Mouse (Mus musculus): ENCODE results near the gene Tm6sf2. TPM values are rescaled to one million over a fixed set of nuclear protein-coding genes. Genes with fewer than 3 reads are reported as not detected.

Gene Tm6sf2
- polyA plus RNA-seq, 2 experiments, result 1.2 to 1.3 TPM

GRCm38 (mm10) chr8:70124992-70125391 lies 52.3 kb downstream of the Tm6sf2 start:
- WGBS (ENCODE audit: insufficient replicate concordance), result 47% methylated on average over 8 of the region's 8 CpGs
- no peaks in the 10 kb centered on the region for H3K9me3 ChIP-seq (ENCODE audit: control insufficient read depth, low read length)

GRCm38 (mm10) chr8:70128435-70128834 lies 55.7 kb downstream of the Tm6sf2 start:
- Histone ChIP-seq H3K9ac (replicated peaks) (no peak overlapping the region), H3K9me3 (ENCODE audit: control insufficient read depth, low read length) (no peaks in the 10 kb centered on the region), H3K4me3 (ENCODE audit: insufficient read depth in 1 of 2, low read depth in 2 of 2, low read length in 2 of 2) (no peak overlapping the region), H3K4me2 (ENCODE audit: low read depth) (no peak overlapping the region), H3K36me3 (replicated peaks; ENCODE audit: control insufficient read depth, insufficient read depth, low read depth) (no peaks in the 10 kb centered on the region), H3K27ac (no peak overlapping the region), H3K27me3 (ENCODE audit: control insufficient read depth, insufficient read depth, low read length) (no peaks in the 10 kb centered on the region), H3K4me1 (replicated peaks; ENCODE audit: control insufficient read depth in 2 of 2, insufficient read depth in 2 of 2, low read length in 1 of 2) (peaks cover 7 to 16% of the 10 kb centered on the region in 2 experiments)
- DNase-seq (ENCODE audit: low read depth in 3 of 3, low spot score in 3 of 3), result no peak
- no peak for ATAC-seq (ENCODE audit: insufficient read depth)
- WGBS (ENCODE audit: insufficient replicate concordance), result 70% methylated on average over 3 of the region's 3 CpGs
- TF ChIP-seq EP300 (IDR thresholded peaks at IDR 0.05; ENCODE audit: low read depth) (no peak), CTCF (IDR thresholded peaks at IDR 0.05; ENCODE audit: low read depth) (no peak)

More at GRCm38 (mm10) chr8:70124992-70125391, 52.3 kb downstream of the Tm6sf2 start:
- TF ChIP-seq EP300 (IDR thresholded peaks at IDR 0.05; ENCODE audit: low read depth) (no peak), CTCF (IDR thresholded peaks at IDR 0.05; ENCODE audit: low read depth) (no peak)
- H3K36me3 ChIP-seq (replicated peaks; ENCODE audit: control insufficient read depth, insufficient read depth, low read depth), result no peaks in the 10 kb centered on the region
- H3K27me3 ChIP-seq (ENCODE audit: control insufficient read depth, insufficient read depth, low read length), result peaks cover 8% of the 10 kb centered on the region
- no peak overlapping the region for H3K9ac ChIP-seq (replicated peaks)
- DNase-seq (ENCODE audit: low read depth in 3 of 3, low spot score in 3 of 3), result no peak
- H3K4me2 ChIP-seq (ENCODE audit: low read depth), result no peak overlapping the region
- no peak overlapping the region for H3K27ac ChIP-seq
- H3K4me1 ChIP-seq (replicated peaks; ENCODE audit: control insufficient read depth in 2 of 2, insufficient read depth in 2 of 2, low read length in 1 of 2), result peaks cover 0 to 7% of the 10 kb centered on the region in 2 experiments; a peak in 1 of 4 replicates
- H3K4me3 ChIP-seq (ENCODE audit: insufficient read depth in 1 of 2, low read depth in 2 of 2, low read length in 2 of 2), result no peak overlapping the region
- no peak for ATAC-seq (ENCODE audit: insufficient read depth)

DNA sequence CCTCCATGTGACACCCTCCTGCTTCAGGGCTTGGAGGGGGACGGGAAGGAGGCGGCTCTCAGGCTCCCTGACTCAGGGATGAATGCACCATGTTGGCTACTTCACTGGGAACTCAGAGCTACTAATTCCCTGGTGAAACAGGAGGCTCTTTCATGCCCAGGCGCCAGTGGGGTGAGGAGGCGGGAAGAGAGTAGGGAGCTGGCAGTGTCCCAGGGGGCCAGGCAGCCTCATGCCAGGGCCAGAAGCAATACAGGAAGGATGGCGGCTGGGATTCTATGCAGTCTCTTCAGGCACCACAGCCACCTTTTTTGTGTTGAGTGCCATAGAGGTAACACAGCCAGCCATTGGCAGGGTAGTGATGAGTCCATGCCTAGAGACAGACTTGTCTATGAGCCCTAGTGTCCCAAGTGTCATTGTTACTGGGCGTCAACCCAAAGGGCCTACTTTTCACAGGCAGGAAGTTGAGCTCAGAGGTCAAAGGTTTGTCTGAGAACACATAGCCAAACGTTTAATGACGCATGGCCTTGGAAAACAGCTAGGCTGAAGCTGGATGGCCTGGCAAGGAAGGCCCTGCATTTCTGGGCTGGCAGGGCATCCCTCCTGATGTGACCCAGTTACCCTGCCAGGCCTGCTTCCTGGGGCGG lies 56.7 kb downstream of the Tm6sf2 start:
- H3K4me2 ChIP-seq (ENCODE audit: low read depth), result no peak overlapping the region
- peaks cover 7 to 20% of the 10 kb centered on the region in 2 experiments for H3K4me1 ChIP-seq (replicated peaks; ENCODE audit: control insufficient read depth in 2 of 2, insufficient read depth in 2 of 2, low read length in 1 of 2)
- no peak overlapping the region for H3K9ac ChIP-seq (replicated peaks)
- H3K4me3 ChIP-seq (ENCODE audit: insufficient read depth in 1 of 2, low read depth in 2 of 2, low read length in 2 of 2), result no peak overlapping the region
- DNase-seq (ENCODE audit: low read depth in 3 of 3, low spot score in 3 of 3), result no peak
- no peaks in the 10 kb centered on the region for H3K27me3 ChIP-seq (ENCODE audit: control insufficient read depth, insufficient read depth, low read length)
- H3K27ac ChIP-seq, result no peak overlapping the region
- H3K9me3 ChIP-seq (ENCODE audit: control insufficient read depth, low read length), result no peaks in the 10 kb centered on the region
- 65% methylated on average over 9 of the region's 9 CpGs for WGBS (ENCODE audit: insufficient replicate concordance)
- TF ChIP-seq CTCF (IDR thresholded peaks at IDR 0.05; ENCODE audit: low read depth), result no peak
- TF ChIP-seq EP300 (IDR thresholded peaks at IDR 0.05; ENCODE audit: low read depth), result no peak
- no peak for ATAC-seq (ENCODE audit: insufficient read depth)
- 0 out of 2 replicates have a peak, but pooled peaks cover 2% of the 10 kb centered on the region for H3K36me3 ChIP-seq (replicated peaks; ENCODE audit: control insufficient read depth, insufficient read depth, low read depth)

Small RNAs within 50 kb of the gene (microRNA-seq; reads per million reads assigned to microRNA genes)
- not detected for gene Mir7066

Other genes with a start within 250 kb of the Tm6sf2 start
- 2.0 and 2.5 TPM in 2 replicates for gene Pbx4, start 240.4 kb upstream of the Tm6sf2 start, polyA plus RNA-seq (2012; rRNA removed)
- gene Pbx4, start 240.4 kb upstream of the Tm6sf2 start, polyA plus RNA-seq (2014; fragmentation: Nextera tagmentation; extraction: Ambion mirVana), result 1.7 and 3.7 TPM in 2 replicates
- 0.03 and 0.04 TPM in 2 replicates for gene Cilp2, start 185.2 kb upstream of the Tm6sf2 start, polyA plus RNA-seq (2012; rRNA removed)
- 0.03 TPM in 1 of 2 replicates, not detected in the other for gene Cilp2, start 185.2 kb upstream of the Tm6sf2 start, polyA plus RNA-seq (2014; fragmentation: Nextera tagmentation; extraction: Ambion mirVana)
- gene Tssk6, start 170.7 kb upstream of the Tm6sf2 start, polyA plus RNA-seq (2012; rRNA removed), result 0.41 and 0.50 TPM in 2 replicates
- 1.7 and 1.9 TPM in 2 replicates for gene Tssk6, start 170.7 kb upstream of the Tm6sf2 start, polyA plus RNA-seq (2014; fragmentation: Nextera tagmentation; extraction: Ambion mirVana)
- gene Ndufa13, start 170.4 kb upstream of the Tm6sf2 start, polyA plus RNA-seq (2012; rRNA removed), result 26.2 and 44.8 TPM in 2 replicates
- 109 and 113 TPM in 2 replicates for gene Ndufa13, start 170.4 kb upstream of the Tm6sf2 start, polyA plus RNA-seq (2014; fragmentation: Nextera tagmentation; extraction: Ambion mirVana)
- 0.30 and 0.36 TPM in 2 replicates for gene Yjefn3, start 170.2 kb upstream of the Tm6sf2 start, polyA plus RNA-seq (2012; rRNA removed)
- gene Yjefn3, start 170.2 kb upstream of the Tm6sf2 start, polyA plus RNA-seq (2014; fragmentation: Nextera tagmentation; extraction: Ambion mirVana), result 0.77 and 0.79 TPM in 2 replicates
- gene Gatad2a, start 76.5 kb upstream of the Tm6sf2 start, polyA plus RNA-seq (2012; rRNA removed), result 18.3 and 19.2 TPM in 2 replicates
- gene Gatad2a, start 76.5 kb upstream of the Tm6sf2 start, polyA plus RNA-seq (2014; fragmentation: Nextera tagmentation; extraction: Ambion mirVana), result 22.7 and 32.9 TPM in 2 replicates
- 19.2 and 19.4 TPM in 2 replicates for gene Mau2, start 30.2 kb upstream of the Tm6sf2 start, polyA plus RNA-seq (2012; rRNA removed)
- 15.6 and 19.6 TPM in 2 replicates for gene Mau2, start 30.2 kb upstream of the Tm6sf2 start, polyA plus RNA-seq (2014; fragmentation: Nextera tagmentation; extraction: Ambion mirVana)
- 4.7 and 6.2 TPM in 2 replicates for gene Sugp1, start 30.1 kb upstream of the Tm6sf2 start, polyA plus RNA-seq (2012; rRNA removed)
- gene Sugp1, start 30.1 kb upstream of the Tm6sf2 start, polyA plus RNA-seq (2014; fragmentation: Nextera tagmentation; extraction: Ambion mirVana), result 8.8 and 10.3 TPM in 2 replicates
- 0.05 and 0.06 TPM in 2 replicates for gene Hapln4, start 10.5 kb downstream of the Tm6sf2 start, polyA plus RNA-seq (2012; rRNA removed)
- gene Hapln4, start 10.5 kb downstream of the Tm6sf2 start, polyA plus RNA-seq (2014; fragmentation: Nextera tagmentation; extraction: Ambion mirVana), result not detected in 2 replicates
- gene Ncan, start 47.9 kb downstream of the Tm6sf2 start, polyA plus RNA-seq (2012; rRNA removed), result 0.01 and 0.11 TPM in 2 replicates
- not detected in 2 replicates for gene Ncan, start 47.9 kb downstream of the Tm6sf2 start, polyA plus RNA-seq (2014; fragmentation: Nextera tagmentation; extraction: Ambion mirVana)
- gene Nr2c2ap, start 58.4 kb downstream of the Tm6sf2 start, polyA plus RNA-seq (2012; rRNA removed), result 9.3 and 11.1 TPM in 2 replicates
- gene Nr2c2ap, start 58.4 kb downstream of the Tm6sf2 start, polyA plus RNA-seq (2014; fragmentation: Nextera tagmentation; extraction: Ambion mirVana), result 11.8 and 12.0 TPM in 2 replicates
- 5.3 and 6.4 TPM in 2 replicates for gene Rfxank, start 66.2 kb downstream of the Tm6sf2 start, polyA plus RNA-seq (2012; rRNA removed)
- 6.1 and 7.0 TPM in 2 replicates for gene Rfxank, start 66.2 kb downstream of the Tm6sf2 start, polyA plus RNA-seq (2014; fragmentation: Nextera tagmentation; extraction: Ambion mirVana)
- gene Borcs8, start 66.6 kb downstream of the Tm6sf2 start, polyA plus RNA-seq (2012; rRNA removed), result 27.0 and 27.1 TPM in 2 replicates
- 25.1 and 25.4 TPM in 2 replicates for gene Borcs8, start 66.6 kb downstream of the Tm6sf2 start, polyA plus RNA-seq (2014; fragmentation: Nextera tagmentation; extraction: Ambion mirVana)
- gene Mef2b, start 66.8 kb downstream of the Tm6sf2 start, polyA plus RNA-seq (2012; rRNA removed), result 0.03 and 0.04 TPM in 2 replicates
- not detected in 2 replicates for gene Mef2b, start 66.8 kb downstream of the Tm6sf2 start, polyA plus RNA-seq (2014; fragmentation: Nextera tagmentation; extraction: Ambion mirVana)
- 33.0 and 38.0 TPM in 2 replicates for gene Tmem161a, start 99.4 kb downstream of the Tm6sf2 start, polyA plus RNA-seq (2012; rRNA removed)
- 15.6 TPM in 2 replicates for gene Tmem161a, start 99.4 kb downstream of the Tm6sf2 start, polyA plus RNA-seq (2014; fragmentation: Nextera tagmentation; extraction: Ambion mirVana)
- gene Slc25a42, start 139.4 kb downstream of the Tm6sf2 start, polyA plus RNA-seq (2012; rRNA removed), result 14.7 and 16.1 TPM in 2 replicates
- gene Slc25a42, start 139.4 kb downstream of the Tm6sf2 start, polyA plus RNA-seq (2014; fragmentation: Nextera tagmentation; extraction: Ambion mirVana), result 3.3 and 4.5 TPM in 2 replicates
- 14.1 and 17.3 TPM in 2 replicates for gene Sugp2, start 161.3 kb downstream of the Tm6sf2 start, polyA plus RNA-seq (2012; rRNA removed)
- gene Sugp2, start 161.3 kb downstream of the Tm6sf2 start, polyA plus RNA-seq (2014; fragmentation: Nextera tagmentation; extraction: Ambion mirVana), result 7.5 and 9.9 TPM in 2 replicates
- gene Armc6, start 161.5 kb downstream of the Tm6sf2 start, polyA plus RNA-seq (2012; rRNA removed), result 12.4 and 13.5 TPM in 2 replicates
- gene Armc6, start 161.5 kb downstream of the Tm6sf2 start, polyA plus RNA-seq (2014; fragmentation: Nextera tagmentation; extraction: Ambion mirVana), result 10.5 and 12.0 TPM in 2 replicates
- 5.5 and 6.5 TPM in 2 replicates for gene Homer3, start 209.9 kb downstream of the Tm6sf2 start, polyA plus RNA-seq (2012; rRNA removed)
- 3.9 and 4.2 TPM in 2 replicates for gene Homer3, start 209.9 kb downstream of the Tm6sf2 start, polyA plus RNA-seq (2014; fragmentation: Nextera tagmentation; extraction: Ambion mirVana)
- gene Ddx49, start 229.6 kb downstream of the Tm6sf2 start, polyA plus RNA-seq (2012; rRNA removed), result 17.9 and 20.3 TPM in 2 replicates
- 20.8 and 22.3 TPM in 2 replicates for gene Ddx49, start 229.6 kb downstream of the Tm6sf2 start, polyA plus RNA-seq (2014; fragmentation: Nextera tagmentation; extraction: Ambion mirVana)
- gene Cope, start 229.6 kb downstream of the Tm6sf2 start, polyA plus RNA-seq (2012; rRNA removed), result 138 and 180 TPM in 2 replicates
- 164 and 171 TPM in 2 replicates for gene Cope, start 229.6 kb downstream of the Tm6sf2 start, polyA plus RNA-seq (2014; fragmentation: Nextera tagmentation; extraction: Ambion mirVana)
- gene Cers1, start 242.9 kb downstream of the Tm6sf2 start, polyA plus RNA-seq (2012; rRNA removed), result 0.09 and 0.14 TPM in 2 replicates
- not detected in 2 replicates for gene Cers1, start 242.9 kb downstream of the Tm6sf2 start, polyA plus RNA-seq (2014; fragmentation: Nextera tagmentation; extraction: Ambion mirVana)